Mouse (Mus musculus) kidney, embryonic 16.5 days (tissue): Measurements from ENCODE around the gene Sod3. TPM values are rescaled to one million over a fixed set of nuclear protein-coding genes. Genes with fewer than 3 reads are reported as not detected.

Experiments
- ATAC-seq: fragments of 200-750 bp; cut with Nextera tagmentation; 2 replicates; pipeline ENCODE4 v1.8.0; 2017; ENCODE audit warnings: moderate TSS enrichment; ENCODE audit not compliant: low FRiP score, low TSS enrichment
- H3K27ac ChIP-seq: fragments of 300-500 bp; sonication (generic); 2 replicates; pipeline ENCODE4 v1.5.1; 2014; ENCODE audit warnings: low read length
- H3K27me3 ChIP-seq: fragments of 300-500 bp; sonication (generic); 2 replicates; pipeline ENCODE4 v1.6.1; 2014; ENCODE audit warnings: low read length, control low read depth, mixed read lengths; ENCODE audit not compliant: insufficient read depth
- H3K36me3 ChIP-seq: fragments of 300-500 bp; sonication (generic); 2 replicates; pipeline ENCODE4 v1.6.1; 2014; ENCODE audit warnings: low read length, control low read depth, mixed read lengths; ENCODE audit not compliant: insufficient read depth
- H3K4me1 ChIP-seq: fragments of 300-500 bp; sonication (generic); 2 replicates; pipeline ENCODE4 v1.6.1; 2014; ENCODE audit warnings: low read length, control low read depth, mixed read lengths; ENCODE audit not compliant: insufficient read depth
- H3K4me2 ChIP-seq: fragments of 300-500 bp; sonication (generic); replicated peaks from 2 replicates; pipeline ENCODE4 v1.6.1; 2014; ENCODE audit warnings: low read depth, low read length
- H3K4me3 ChIP-seq: fragments of 300-500 bp; sonication (generic); 2 replicates; pipeline ENCODE4 v1.5.1; 2014; ENCODE audit warnings: mild to moderate bottlenecking, low read length
- H3K9ac ChIP-seq: fragments of 300-500 bp; sonication (generic); replicated peaks from 2 replicates; pipeline ENCODE4 v1.6.1; 2014; ENCODE audit warnings: low read length
- H3K9me3 ChIP-seq: fragments of 300-500 bp; sonication (generic); 2 replicates; pipeline ENCODE4 v1.6.1; 2016; ENCODE audit warnings: low read length, control low read depth
- WGBS: fragments of 180-500 bp; shearing (Covaris S2); extraction: QIAGEN DNeasy Blood & Tissue Kit; methylation state at CpG from one replicate; pipeline ENCODE4 v1.1.7; 2014; 5-methylcytosine and 5-hydroxymethylcytosine counted together
- polyA plus RNA-seq: library from polyadenylated mRNA; unstranded; fragments of >200 nt; fragmentation: Nextera tagmentation; extraction: Ambion mirVana; gene quantifications from 2 replicates; pipeline ENCODE4 v1.2.1, GENCODE M21; 2015

Gene Sod3
- polyA plus RNA-seq, 1 experiment from 2014 or later: 28.1 TPM

- WGBS: 51% methylated on average over 62 of the region's 63 CpGs
Observed at GRCm38 (mm10) chr5:52367866-52368840, 4.6 kb downstream of the Sod3 start.

GRCm38 (mm10) chr5:52370901-52371300 lies 7.3 kb downstream of the Sod3 start:
- Histone ChIP-seq H3K4me1 (no peaks in the 10 kb centered on the region), H3K9me3 (no peaks in the 10 kb centered on the region), H3K4me3 (no peak overlapping the region), H3K27me3 (no peaks in the 10 kb centered on the region), H3K9ac (no peak overlapping the region), H3K27ac (no peak overlapping the region), H3K4me2 (no peak overlapping the region), H3K36me3 (no peaks in the 10 kb centered on the region)
- ATAC-seq: no peak
- 88% methylated on average over 6 of the region's 6 CpGs for WGBS

More at GRCm38 (mm10) chr5:52367866-52368840, 4.6 kb downstream of the Sod3 start:
- Histone ChIP-seq H3K27me3 (no peaks in the 10 kb centered on the region), H3K4me3 (0 out of 2 replicates have a peak overlapping the region, but pooled peaks have one; percentile 1), H3K4me1 (peaks cover 12% of the 10 kb centered on the region), H3K4me2 (0 out of 2 replicates have a peak overlapping the region, but pooled peaks have one; percentile 16), H3K9me3 (no peaks in the 10 kb centered on the region), H3K9ac (no peak overlapping the region), H3K27ac (no peak overlapping the region), H3K36me3 (no peaks in the 10 kb centered on the region)
- no peak for ATAC-seq

GRCm38 (mm10) chr5:52375847-52376246 lies 12.3 kb downstream of the Sod3 start:
- no peak overlapping the region for H3K27ac ChIP-seq
- H3K9me3 ChIP-seq: no peaks in the 10 kb centered on the region
- H3K36me3 ChIP-seq: no peaks in the 10 kb centered on the region
- no peaks in the 10 kb centered on the region for H3K27me3 ChIP-seq
- no peaks in the 10 kb centered on the region for H3K4me1 ChIP-seq
- WGBS: 59% methylated on average over 9 of the region's 9 CpGs
- H3K4me2 ChIP-seq: no peak overlapping the region
- no peak overlapping the region for H3K4me3 ChIP-seq
- ATAC-seq: 0 out of 2 replicates have a peak, but pooled peaks have one; percentile 19
- H3K9ac ChIP-seq: no peak overlapping the region

- no peak overlapping the region for H3K9ac ChIP-seq
- H3K27me3 ChIP-seq: no peaks in the 10 kb centered on the region
- no peak overlapping the region for H3K4me3 ChIP-seq
- 85% methylated on average over 8 of the region's 8 CpGs for WGBS
- H3K36me3 ChIP-seq: no peaks in the 10 kb centered on the region
- H3K4me2 ChIP-seq: no peak overlapping the region
- H3K4me1 ChIP-seq: no peaks in the 10 kb centered on the region
- no peak overlapping the region for H3K27ac ChIP-seq
- no peaks in the 10 kb centered on the region for H3K9me3 ChIP-seq
- ATAC-seq: no peak
Observed at GRCm38 (mm10) chr5:52382837-52383236, 19.2 kb downstream of the Sod3 start.

- no peak overlapping the region for H3K4me3 ChIP-seq
- WGBS: 80% methylated on average over 5 of the region's 5 CpGs
Observed at GRCm38 (mm10) chr5:52383748-52384147, 20.2 kb downstream of the Sod3 start.

GRCm38 (mm10) chr5:52386016-52386415 lies 22.4 kb downstream of the Sod3 start:
- 0 out of 2 replicates have a peak, but pooled peaks cover 4% of the 10 kb centered on the region for H3K9me3 ChIP-seq
- no peak overlapping the region for H3K9ac ChIP-seq
- H3K27me3 ChIP-seq: no peaks in the 10 kb centered on the region
- H3K4me2 ChIP-seq: no peak overlapping the region
- no peak for ATAC-seq
- H3K4me3 ChIP-seq: no peak overlapping the region
- no peaks in the 10 kb centered on the region for H3K4me1 ChIP-seq
- 63% methylated on average over 2 of the region's 2 CpGs for WGBS
- H3K27ac ChIP-seq: no peak overlapping the region
- H3K36me3 ChIP-seq: no peaks in the 10 kb centered on the region

More at GRCm38 (mm10) chr5:52383748-52384147, 20.2 kb downstream of the Sod3 start:
- Histone ChIP-seq H3K9ac (no peak overlapping the region), H3K27ac (no peak overlapping the region), H3K27me3 (no peaks in the 10 kb centered on the region), H3K4me1 (no peaks in the 10 kb centered on the region), H3K9me3 (no peaks in the 10 kb centered on the region), H3K36me3 (no peaks in the 10 kb centered on the region), H3K4me2 (no peak overlapping the region)
- no peak for ATAC-seq

- 64% methylated on average over 7 of the region's 7 CpGs for WGBS
- no peaks in the 10 kb centered on the region for H3K27me3 ChIP-seq
- no peaks in the 10 kb centered on the region for H3K4me1 ChIP-seq
- H3K9me3 ChIP-seq: 0 out of 2 replicates have a peak, but pooled peaks cover 4% of the 10 kb centered on the region
- no peak overlapping the region for H3K9ac ChIP-seq
- no peak overlapping the region for H3K27ac ChIP-seq
- no peak overlapping the region for H3K4me3 ChIP-seq
- no peak overlapping the region for H3K4me2 ChIP-seq
- H3K36me3 ChIP-seq: no peaks in the 10 kb centered on the region
- no peak for ATAC-seq
Observed at GRCm38 (mm10) chr5:52388092-52388749, 24.6 kb downstream of the Sod3 start.

GRCm38 (mm10) chr5:52390381-52390780 lies 26.8 kb downstream of the Sod3 start:
- H3K9me3 ChIP-seq: 0 out of 2 replicates have a peak, but pooled peaks cover 4% of the 10 kb centered on the region
- 85% methylated on average over 6 of the region's 6 CpGs for WGBS
- H3K4me1 ChIP-seq: no peaks in the 10 kb centered on the region
- H3K36me3 ChIP-seq: no peaks in the 10 kb centered on the region
- H3K4me3 ChIP-seq: no peak overlapping the region
- no peak overlapping the region for H3K9ac ChIP-seq
- no peak overlapping the region for H3K27ac ChIP-seq
- ATAC-seq: no peak
- no peak overlapping the region for H3K4me2 ChIP-seq
- H3K27me3 ChIP-seq: no peaks in the 10 kb centered on the region

GRCm38 (mm10) chr5:52391471-52391870 lies 27.9 kb downstream of the Sod3 start:
- no peak overlapping the region for H3K27ac ChIP-seq
- no peak for ATAC-seq
- WGBS: 70% methylated on average over 16 of the region's 16 CpGs
- H3K4me3 ChIP-seq: no peak overlapping the region
- H3K9ac ChIP-seq: no peak overlapping the region
- no peak overlapping the region for H3K4me2 ChIP-seq
- no peaks in the 10 kb centered on the region for H3K4me1 ChIP-seq
- no peaks in the 10 kb centered on the region for H3K27me3 ChIP-seq
- 0 out of 2 replicates have a peak, but pooled peaks cover 4% of the 10 kb centered on the region for H3K9me3 ChIP-seq
- no peaks in the 10 kb centered on the region for H3K36me3 ChIP-seq
